Mouse (Mus musculus): Measurements from ENCODE around the gene Grcc10. TPM values are rescaled to one million over a fixed set of nuclear protein-coding genes. Genes with fewer than 3 reads are reported as not detected.

The Grcc10 gene
- polyA plus RNA-seq, 1 experiment = 329 TPM

DNA sequence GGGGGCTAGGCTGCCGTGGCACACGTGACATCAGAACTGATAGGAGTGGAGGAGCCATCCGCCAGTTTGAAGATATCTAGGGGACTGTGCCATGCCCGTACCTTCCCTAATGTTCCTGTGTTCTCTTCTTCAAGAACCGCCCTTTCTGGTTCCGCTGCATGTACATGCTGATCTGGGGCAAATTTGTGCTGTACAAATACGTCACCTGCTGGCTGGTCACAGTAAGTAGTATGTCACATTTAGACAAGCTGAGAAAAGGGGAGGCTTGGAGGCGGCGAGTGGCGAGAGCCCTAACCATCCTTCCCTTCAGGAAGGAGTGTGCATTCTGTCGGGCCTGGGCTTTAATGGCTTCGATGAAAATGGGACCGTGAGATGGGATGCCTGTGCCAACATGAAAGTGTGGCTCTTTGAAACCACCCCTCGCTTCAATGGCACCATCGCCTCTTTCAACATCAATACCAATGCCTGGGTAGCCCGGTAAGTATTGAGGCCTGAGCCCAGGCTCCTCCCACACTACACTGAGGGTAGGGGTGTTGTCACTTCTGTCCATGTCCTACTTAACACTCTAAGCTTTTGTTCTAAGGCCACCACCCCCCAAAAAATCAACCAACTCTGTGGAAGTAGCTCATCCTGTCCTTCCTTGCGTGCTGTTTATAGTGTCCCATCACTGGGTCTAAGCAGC is 38.9 kb downstream of the Grcc10 start:
- Histone ChIP-seq H3K4me3 (replicated peaks; ENCODE audit: insufficient read depth, low read depth, low read length) (no peak overlapping the region), H3K27ac (ENCODE audit: insufficient read depth, low read length) (no peak overlapping the region)
- no peak for DNase-seq

DNA sequence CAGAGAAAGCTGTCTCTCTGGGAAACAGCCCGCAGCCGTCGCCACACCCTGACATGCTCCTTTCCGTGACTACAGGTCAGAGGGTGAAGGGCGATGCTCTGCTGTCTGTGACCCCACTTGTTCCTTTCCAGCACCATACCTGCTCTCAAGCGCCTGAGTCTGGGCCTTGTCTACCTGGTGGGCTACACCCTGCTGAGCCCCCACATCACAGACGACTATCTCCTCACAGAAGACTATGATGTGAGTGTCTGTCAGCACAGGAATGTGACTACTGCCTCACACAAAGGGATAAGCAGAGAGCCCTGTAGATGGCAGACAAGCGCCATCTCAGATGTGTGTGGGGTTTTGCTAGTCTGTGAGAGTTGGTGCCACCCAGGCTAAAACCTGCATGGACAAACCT is 39.8 kb downstream of the Grcc10 start:
- WGBS = 74% methylated on average over 8 of the region's 8 CpGs
- Histone ChIP-seq H3K4me3 (replicated peaks; ENCODE audit: insufficient read depth, low read depth, low read length) (no peak overlapping the region), H3K4me1 (ENCODE audit: control insufficient read depth, insufficient read depth, low read length) (peaks cover 21% of the 10 kb centered on the region), H3K27ac (ENCODE audit: insufficient read depth, low read length) (no peak overlapping the region), H3K27me3 (ENCODE audit: control insufficient read depth, insufficient read depth, low read length) (no peaks in the 10 kb centered on the region)
- DNase-seq = no peak
- TF ChIP-seq CTCF (IDR thresholded peaks at IDR 0.05; ENCODE audit: borderline replicate concordance, insufficient read depth, low read depth, low read length) (no peak), POLR2A (IDR thresholded peaks at IDR 0.05; ENCODE audit: borderline replicate concordance, insufficient read depth, low read length) (no peak)

More for the DNA sequence above, 38.9 kb downstream of the Grcc10 start:
- no peak for TF ChIP-seq POLR2A (IDR thresholded peaks at IDR 0.05; ENCODE audit: borderline replicate concordance, insufficient read depth, low read length)
- TF ChIP-seq CTCF (IDR thresholded peaks at IDR 0.05; ENCODE audit: borderline replicate concordance, insufficient read depth, low read depth, low read length) = peak; percentile 3; the same call in 1 of the 2 replicates
- 88% methylated on average over 17 of the region's 17 CpGs for WGBS
- Histone ChIP-seq H3K27me3 (ENCODE audit: control insufficient read depth, insufficient read depth, low read length) (no peaks in the 10 kb centered on the region), H3K4me1 (ENCODE audit: control insufficient read depth, insufficient read depth, low read length) (peaks cover 16% of the 10 kb centered on the region)

DNA sequence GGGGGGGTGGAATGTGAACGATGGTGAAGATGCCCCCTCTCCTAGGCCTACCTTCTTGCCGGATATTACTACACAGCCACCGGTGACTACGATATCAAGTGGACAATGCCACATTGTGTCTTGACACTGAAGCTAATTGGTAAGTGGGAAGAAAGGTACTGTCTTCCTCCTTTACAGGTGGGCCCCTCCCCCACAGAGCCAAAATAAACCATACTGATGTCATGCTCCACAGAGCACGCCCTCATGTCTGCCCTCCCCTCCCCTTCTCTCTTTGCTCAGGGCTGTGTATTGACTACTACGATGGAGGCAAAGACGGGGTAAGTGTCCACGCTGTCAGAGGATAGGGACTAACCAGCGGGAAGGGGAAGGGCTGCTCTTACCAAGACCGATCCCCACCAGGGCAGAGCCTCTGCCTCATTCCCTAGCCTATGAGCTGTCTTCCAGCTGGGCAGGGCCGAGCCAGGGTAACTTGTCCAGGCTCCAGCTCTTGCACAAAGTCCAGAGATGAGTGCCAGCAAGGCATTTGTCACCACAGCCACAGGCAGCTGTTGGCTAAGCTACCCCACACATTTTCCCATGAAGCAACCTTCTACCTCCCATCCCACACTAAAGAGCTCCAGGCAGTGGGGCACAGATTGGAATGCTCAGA is 41.1 kb downstream of the Grcc10 start:
- TF ChIP-seq CTCF (IDR thresholded peaks at IDR 0.05; ENCODE audit: borderline replicate concordance, insufficient read depth, low read depth, low read length) = no peak
- TF ChIP-seq POLR2A (IDR thresholded peaks at IDR 0.05; ENCODE audit: borderline replicate concordance, insufficient read depth, low read length) = no peak
- WGBS = 39% methylated on average over 11 of the region's 11 CpGs
- Histone ChIP-seq H3K27me3 (ENCODE audit: control insufficient read depth, insufficient read depth, low read length) (no peaks in the 10 kb centered on the region), H3K4me1 (ENCODE audit: control insufficient read depth, insufficient read depth, low read length) (peaks cover 22% of the 10 kb centered on the region), H3K27ac (ENCODE audit: insufficient read depth, low read length) (peak overlapping the region; percentile 26), H3K4me3 (replicated peaks; ENCODE audit: insufficient read depth, low read depth, low read length) (no peak overlapping the region)
- DNase-seq = peak; percentile 54 to 69

DNA sequence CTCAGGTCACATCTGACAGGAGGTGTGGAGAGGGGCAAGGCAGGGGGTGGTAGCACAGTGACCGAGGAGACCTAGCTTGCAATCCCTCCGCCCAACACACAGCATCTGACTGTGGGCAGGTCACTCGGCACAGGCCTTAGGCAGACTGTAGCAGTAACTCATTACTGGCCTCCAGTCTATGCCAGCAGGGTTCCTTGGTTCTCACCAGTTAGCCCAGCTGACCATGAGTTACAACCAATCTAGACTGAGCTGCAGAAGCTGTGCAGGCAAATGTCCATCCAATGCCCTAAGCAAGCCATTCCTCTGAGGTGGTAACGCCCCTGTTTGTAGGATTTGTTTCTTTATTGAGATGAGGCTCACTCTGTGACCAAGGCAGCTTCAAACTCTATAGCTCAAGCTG is 41.8 kb downstream of the Grcc10 start:
- peak overlapping the region; percentile 25; the same call in 1 of the 2 replicates for H3K27ac ChIP-seq (ENCODE audit: insufficient read depth, low read length)
- TF ChIP-seq CTCF (IDR thresholded peaks at IDR 0.05; ENCODE audit: borderline replicate concordance, insufficient read depth, low read depth, low read length) = no peak
- no peak for TF ChIP-seq POLR2A (IDR thresholded peaks at IDR 0.05; ENCODE audit: borderline replicate concordance, insufficient read depth, low read length)
- no peaks in the 10 kb centered on the region for H3K27me3 ChIP-seq (ENCODE audit: control insufficient read depth, insufficient read depth, low read length)
- H3K4me3 ChIP-seq (replicated peaks; ENCODE audit: insufficient read depth, low read depth, low read length) = no peak overlapping the region
- peak; percentile 43 to 60 for DNase-seq
- 22% methylated on average over 4 of the region's 4 CpGs for WGBS
- peaks cover 27% of the 10 kb centered on the region for H3K4me1 ChIP-seq (ENCODE audit: control insufficient read depth, insufficient read depth, low read length)

DNA sequence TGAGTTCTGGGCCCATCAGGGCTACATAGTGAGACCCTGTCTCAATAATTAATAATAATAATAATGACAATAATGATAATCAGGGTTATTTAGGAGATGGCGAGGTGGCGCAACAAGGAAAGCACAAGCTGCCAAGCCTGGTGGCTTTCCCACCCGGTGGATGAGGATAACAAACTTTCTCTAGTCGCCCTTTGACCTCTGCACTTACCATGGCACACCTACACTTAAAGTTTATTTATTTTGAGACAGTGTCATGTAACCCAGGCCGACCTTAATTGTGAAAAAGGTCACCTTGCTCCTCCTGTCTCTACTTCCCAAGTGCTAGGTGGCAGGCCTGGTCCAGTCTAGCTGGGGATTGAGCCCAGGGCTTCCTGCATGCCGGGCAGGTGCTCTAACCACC is 42.4 kb downstream of the Grcc10 start:
- WGBS = 90% methylated on average over 6 of the region's 6 CpGs
- peaks cover 34% of the 10 kb centered on the region for H3K4me1 ChIP-seq (ENCODE audit: control insufficient read depth, insufficient read depth, low read length)
- no peak overlapping the region for H3K4me3 ChIP-seq (replicated peaks; ENCODE audit: insufficient read depth, low read depth, low read length)

DNA sequence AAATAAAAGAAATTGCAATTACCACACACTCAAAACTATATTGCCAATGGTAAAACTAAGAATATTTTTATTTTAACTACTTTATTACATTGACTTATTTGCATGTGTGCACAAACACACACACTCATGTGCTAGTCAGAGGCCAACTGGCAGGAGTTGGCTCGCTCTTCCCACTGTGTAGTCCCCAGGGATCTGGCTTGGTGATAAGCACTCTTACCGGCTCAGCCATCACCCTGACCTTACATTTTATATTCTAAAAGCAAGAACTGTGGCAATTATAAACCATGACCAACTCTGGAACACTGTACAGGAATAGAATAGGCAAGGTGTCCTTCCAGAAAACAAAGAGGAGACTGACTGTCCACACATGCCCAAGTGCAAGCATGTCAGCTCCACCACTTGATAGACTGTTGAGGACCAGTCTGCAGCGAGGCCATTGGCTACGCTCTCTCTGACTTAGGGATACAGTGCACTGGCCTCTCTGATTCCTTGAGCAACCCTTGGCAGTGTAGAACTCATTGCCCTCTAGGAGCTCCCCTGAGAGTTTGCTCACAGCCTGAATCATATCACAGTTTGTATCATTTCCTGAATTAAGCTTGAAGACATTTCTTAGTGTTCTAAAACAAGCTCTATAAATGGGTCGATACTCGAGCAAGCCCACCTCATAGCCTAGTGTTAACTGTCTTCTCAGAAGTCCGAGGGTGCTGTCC is 44.6 kb downstream of the Grcc10 start:
- no peak for DNase-seq
- no peak overlapping the region for H3K4me3 ChIP-seq (replicated peaks; ENCODE audit: insufficient read depth, low read depth, low read length)
- H3K27me3 ChIP-seq (ENCODE audit: control insufficient read depth, insufficient read depth, low read length) = no peaks in the 10 kb centered on the region
- 66% methylated on average over 7 of the region's 7 CpGs for WGBS
- H3K27ac ChIP-seq (ENCODE audit: insufficient read depth, low read length) = no peak overlapping the region
- H3K4me1 ChIP-seq (ENCODE audit: control insufficient read depth, insufficient read depth, low read length) = peaks cover 40% of the 10 kb centered on the region
- TF ChIP-seq POLR2A (IDR thresholded peaks at IDR 0.05; ENCODE audit: borderline replicate concordance, insufficient read depth, low read length) (no peak), CTCF (IDR thresholded peaks at IDR 0.05; ENCODE audit: borderline replicate concordance, insufficient read depth, low read depth, low read length) (no peak)

More for the DNA sequence above, 42.4 kb downstream of the Grcc10 start:
- peak overlapping the region; percentile 25; the same call in 1 of the 2 replicates for H3K27ac ChIP-seq (ENCODE audit: insufficient read depth, low read length)
- DNase-seq = no peak
- no peak for TF ChIP-seq POLR2A (IDR thresholded peaks at IDR 0.05; ENCODE audit: borderline replicate concordance, insufficient read depth, low read length)
- no peak for TF ChIP-seq CTCF (IDR thresholded peaks at IDR 0.05; ENCODE audit: borderline replicate concordance, insufficient read depth, low read depth, low read length)
- H3K27me3 ChIP-seq (ENCODE audit: control insufficient read depth, insufficient read depth, low read length) = no peaks in the 10 kb centered on the region

DNA sequence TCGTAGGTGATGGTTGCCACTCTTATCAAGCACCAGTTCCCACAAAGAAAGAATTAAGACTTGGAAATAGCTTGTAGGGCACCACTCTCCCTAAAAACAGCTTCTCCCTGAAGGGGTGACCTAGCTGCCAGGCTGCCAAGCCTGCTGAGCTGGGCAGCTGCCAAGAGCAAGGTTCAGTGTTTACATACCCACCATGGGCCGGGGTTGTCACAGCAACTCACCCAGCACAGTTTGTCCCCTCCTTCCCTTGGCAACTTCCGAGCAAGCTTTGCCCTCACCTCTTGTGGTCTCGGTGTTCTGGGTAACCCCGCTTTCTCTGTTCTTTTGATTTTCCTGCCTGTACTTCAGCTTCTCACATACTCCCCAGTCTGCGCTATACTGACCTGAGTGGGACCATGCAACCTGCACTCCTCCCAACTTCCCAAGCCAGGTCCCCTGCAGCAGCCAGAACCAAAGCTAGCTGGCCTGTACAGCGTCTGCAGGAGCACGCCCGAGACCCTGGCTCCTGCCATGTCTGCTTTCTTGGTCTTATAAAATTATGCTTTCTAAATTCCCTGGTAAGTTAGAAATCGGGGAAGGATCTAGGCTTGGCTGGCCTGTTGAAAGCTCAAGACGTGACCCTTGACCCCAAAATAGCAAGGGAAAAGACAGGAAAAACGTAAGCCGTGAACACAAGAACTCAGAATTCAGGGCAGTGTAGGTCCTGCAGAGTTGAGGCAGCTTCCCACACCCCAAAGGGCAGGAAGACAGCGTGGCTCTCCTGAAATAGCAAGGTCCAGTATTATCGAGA is 46.8 kb downstream of the Grcc10 start:
- peak; percentile 69 to 77 for DNase-seq
- 32% methylated on average over 15 of the region's 15 CpGs for WGBS
- TF ChIP-seq CTCF (IDR thresholded peaks at IDR 0.05; ENCODE audit: borderline replicate concordance, insufficient read depth, low read depth, low read length) (no peak), POLR2A (IDR thresholded peaks at IDR 0.05; ENCODE audit: borderline replicate concordance, insufficient read depth, low read length) (no peak)
- no peak overlapping the region for H3K4me3 ChIP-seq (replicated peaks; ENCODE audit: insufficient read depth, low read depth, low read length)
- no peaks in the 10 kb centered on the region for H3K27me3 ChIP-seq (ENCODE audit: control insufficient read depth, insufficient read depth, low read length)
- peak overlapping the region; percentile 56 for H3K27ac ChIP-seq (ENCODE audit: insufficient read depth, low read length)
- H3K4me1 ChIP-seq (ENCODE audit: control insufficient read depth, insufficient read depth, low read length) = peaks cover 30% of the 10 kb centered on the region

Measured in cerebellum, adult 2 months (tissue).